Mouse (Mus musculus): ENCODE data around the gene Sox5. TPM values are rescaled to one million over a fixed set of nuclear protein-coding genes. Genes with fewer than 3 reads are reported as not detected.

The Sox5 gene
- total and polyA plus RNA-seq, 3 experiments, result 0.08 to 0.47 (median 0.46) TPM

GRCm38 (mm10) chr6:144772175-144772918, 9.4 kb downstream of the Sox5 start:
- no peak overlapping the region for H3K27ac ChIP-seq (ENCODE audit: insufficient read depth, low read depth)
- no peaks in the 10 kb centered on the region for H3K9me3 ChIP-seq (replicated peaks; ENCODE audit: low read length)
- no peaks in the 10 kb centered on the region for H3K27me3 ChIP-seq (replicated peaks)
- dilution Hi-C loops (cut with MboI; ENCODE audit: extremely low pct_ligation_motif_present, extremely low pct_unique_long_range_greater_than_20kb, low sequenced_read_pairs), result no loop called here
- DNase-seq (ENCODE audit: extremely low read depth), result no peak
- H3K4me1 ChIP-seq (ENCODE audit: control insufficient read depth in 1 of 2, insufficient read depth in 2 of 2), result peaks cover 6 to 51% of the 10 kb centered on the region in 2 experiments; a peak in 3 of 4 replicates
- no peaks in the 10 kb centered on the region for H3K36me3 ChIP-seq (replicated peaks in 1 of 2; ENCODE audit: control insufficient read depth in 1 of 2, insufficient read depth in 1 of 2, low read length in 1 of 2)
- TF ChIP-seq PAX5 (IDR thresholded peaks at IDR 0.05; ENCODE audit: low read length) (no peak), TCF12 (IDR thresholded peaks at IDR 0.05; ENCODE audit: low read depth, low read length) (no peak), JUND (conservative IDR thresholded peaks at IDR 0.05; ENCODE audit: low read depth, low read length) (no peak), ZMIZ1 (IDR thresholded peaks at IDR 0.05; ENCODE audit: low read depth, low read length) (no peak), CHD1 (IDR thresholded peaks at IDR 0.05; ENCODE audit: low read depth, low read length) (no peak), ZKSCAN1 (IDR thresholded peaks at IDR 0.05; ENCODE audit: borderline replicate concordance, low read depth, low read length) (no peak), POLR2A (IDR thresholded peaks at IDR 0.05; ENCODE audit: low read depth, low read length) (no peak), SIN3A (IDR thresholded peaks at IDR 0.05; ENCODE audit: low read length) (no peak), CTCF (conservative IDR thresholded peaks at IDR 0.05 in 1 of 2, IDR thresholded peaks at IDR 0.05 in 1 of 2; ENCODE audit: low read depth in 2 of 2, low read length in 2 of 2) (no peak), ELF1 (IDR thresholded peaks at IDR 0.05; ENCODE audit: low read depth, low read length) (no peak), HCFC1 (IDR thresholded peaks at IDR 0.05; ENCODE audit: low read depth, low read length) (no peak), ETS1 (conservative IDR thresholded peaks at IDR 0.05; ENCODE audit: low read depth, low read length) (no peak), ZNF384 (IDR thresholded peaks at IDR 0.05; ENCODE audit: low read depth, low read length) (no peak), GABPA (IDR thresholded peaks at IDR 0.05; ENCODE audit: insufficient replicate concordance, low read depth, low read length) (no peak)
- H3K9ac ChIP-seq (ENCODE audit: insufficient read depth, low read depth), result no peak overlapping the region
- no peak overlapping the region for H3K4me3 ChIP-seq (replicated peaks in 1 of 3; ENCODE audit: low read depth in 2 of 3, low read length in 2 of 3, poor library complexity in 1 of 3)
- in situ Hi-C loops (cut with MboI; ENCODE audit: low pct_ligation_motif_present, low pct_unique_long_range_greater_than_20kb, low sequenced_read_pairs), result no loop called here
- no peak overlapping the region for H3K4me2 ChIP-seq (ENCODE audit: insufficient read depth, low read depth, poor library complexity, severe bottlenecking)
- H3K79me2 ChIP-seq (replicated peaks; ENCODE audit: control insufficient read depth, extremely low read depth, insufficient read depth, poor library complexity, severe bottlenecking), result no peaks in the 10 kb centered on the region

GRCm38 (mm10) chr6:144769060-144769459, 12.7 kb downstream of the Sox5 start:
- TF ChIP-seq MAZ (IDR thresholded peaks at IDR 0.05; ENCODE audit: low read depth, low read length), result no peak
- TF ChIP-seq SIN3A (IDR thresholded peaks at IDR 0.05; ENCODE audit: low read length), result no peak
- DNase-seq (ENCODE audit: extremely low read depth), result no peak
- in situ Hi-C loops (cut with MboI; ENCODE audit: low pct_ligation_motif_present, low pct_unique_long_range_greater_than_20kb, low sequenced_read_pairs) (no loop called here), dilution Hi-C loops (cut with MboI; ENCODE audit: extremely low pct_ligation_motif_present, extremely low pct_unique_long_range_greater_than_20kb, low sequenced_read_pairs) (no loop called here)
- Histone ChIP-seq H3K9me3 (replicated peaks; ENCODE audit: low read length) (no peaks in the 10 kb centered on the region), H3K4me2 (ENCODE audit: insufficient read depth, low read depth, poor library complexity, severe bottlenecking) (no peak overlapping the region), H3K79me2 (replicated peaks; ENCODE audit: control insufficient read depth, extremely low read depth, insufficient read depth, poor library complexity, severe bottlenecking) (no peaks in the 10 kb centered on the region), H3K9ac (ENCODE audit: insufficient read depth, low read depth) (no peak overlapping the region), H3K27ac (ENCODE audit: insufficient read depth, low read depth) (no peak overlapping the region), H3K27me3 (replicated peaks) (no peaks in the 10 kb centered on the region), H3K4me3 (replicated peaks in 1 of 3; ENCODE audit: low read depth in 2 of 3, low read length in 2 of 3, poor library complexity in 1 of 3) (no peak overlapping the region), H3K36me3 (replicated peaks in 1 of 2; ENCODE audit: control insufficient read depth in 1 of 2, insufficient read depth in 1 of 2, low read length in 1 of 2) (no peaks in the 10 kb centered on the region), H3K4me1 (ENCODE audit: control insufficient read depth in 1 of 2, insufficient read depth in 2 of 2) (peaks cover 6 to 32% of the 10 kb centered on the region in 2 experiments; a peak in 3 of 4 replicates)

Measured in CH12.LX (cell line).